Mouse (Mus musculus) MEL (cell line): ENCODE results near the gene Cux1. TPM values are rescaled to one million over a fixed set of nuclear protein-coding genes. Genes with fewer than 3 reads are reported as not detected.

Experiments
- DNase-seq: peaks from one replicate; pipeline ENCODE4 v3.0.0; 2011; ENCODE audit warnings: low read depth, low spot score
- H3K27ac ChIP-seq: 2 replicates; pipeline ENCODE4 v1.5.1; 2012; ENCODE audit warnings: low read depth, mild to moderate bottlenecking, control low read depth, low read length, moderate library complexity; ENCODE audit not compliant: control insufficient read depth
- H3K27me3 ChIP-seq, 2 experiments: fragments of 150-350 bp in 1 of 2; sonication (generic) in 1 of 2; 2 replicates each; pipeline ENCODE4 v1.6.1; 2012; ENCODE audit warnings: low read length in 2 of 2, mild to moderate bottlenecking in 2 of 2, improper control_type of control experiment in 1 of 2, moderate library complexity in 1 of 2; ENCODE audit not compliant: insufficient read depth in 2 of 2, control insufficient read depth in 1 of 2
- H3K36me3 ChIP-seq, 2 experiments: 2 replicates each; pipeline ENCODE4 v1.6.1; 2012 to 2014; ENCODE audit warnings: low read length in 2 of 2, improper control_type of control experiment in 1 of 2, inconsistent platforms in 1 of 2, mild to moderate bottlenecking in 1 of 2; ENCODE audit not compliant: insufficient read depth in 2 of 2, control insufficient read depth in 1 of 2
- H3K4me1 ChIP-seq, 2 experiments: fragments of 150-350 bp in 1 of 2; sonication (generic) in 1 of 2; 2 replicates each; pipeline ENCODE4 v1.6.1; 2012; ENCODE audit warnings: low read length in 2 of 2, improper control_type of control experiment in 1 of 2, mild to moderate bottlenecking in 1 of 2; ENCODE audit not compliant: insufficient read depth in 2 of 2, control insufficient read depth in 1 of 2
- H3K4me3 ChIP-seq, 2 experiments: fragments of 150-350 bp in 1 of 2; sonication (generic) in 1 of 2; 2 replicates each; pipeline ENCODE4 v1.5.1; 2012; ENCODE audit warnings: low read depth in 2 of 2, low read length in 2 of 2, mild to moderate bottlenecking in 2 of 2, moderate library complexity in 2 of 2, control low read depth in 1 of 2, improper control_type of control experiment in 1 of 2; ENCODE audit not compliant: control insufficient read depth in 1 of 2, insufficient read depth in 1 of 2
- H3K79me2 ChIP-seq: 2 replicates; pipeline ENCODE4 v1.6.1; 2012; ENCODE audit warnings: mild to moderate bottlenecking, low read length, moderate library complexity; ENCODE audit not compliant: control insufficient read depth, poor library complexity, insufficient read depth
- H3K9ac ChIP-seq: 2 replicates; pipeline ENCODE4 v1.6.1; 2012; ENCODE audit warnings: low read depth, mild to moderate bottlenecking, control low read depth, low read length, moderate library complexity; ENCODE audit not compliant: control insufficient read depth, poor library complexity, severe bottlenecking
- H3K9me3 ChIP-seq: fragments of 150-350 bp; sonication (generic); replicated peaks from 2 replicates; pipeline ENCODE4 v1.6.1; 2012; ENCODE audit warnings: mild to moderate bottlenecking, low read length, improper control_type of control experiment, moderate library complexity; ENCODE audit not compliant: insufficient read depth
- BHLHE40 ChIP-seq: IDR thresholded peaks from 2 replicates; pipeline ENCODE4 v1.6.1; 2012; ENCODE audit warnings: low read depth, mild to moderate bottlenecking, inconsistent platforms, low read length, improper control_type of control experiment, borderline replicate concordance
- CHD1 ChIP-seq: IDR thresholded peaks from 2 replicates; pipeline ENCODE4 v1.6.1; 2012; ENCODE audit warnings: low read depth, mild to moderate bottlenecking, inconsistent platforms, low read length, improper control_type of control experiment
- CHD2 ChIP-seq: IDR thresholded peaks from 2 replicates; pipeline ENCODE4 v1.6.1; 2011; ENCODE audit warnings: low read length, improper control_type of control experiment
- EP300 ChIP-seq, 2 experiments: IDR thresholded peaks; 2 replicates each; pipeline ENCODE4 v1.6.1; 2011; ENCODE audit warnings: improper control_type of control experiment in 2 of 2, low read length in 2 of 2, low read depth in 1 of 2, mild to moderate bottlenecking in 1 of 2
- ETS1 ChIP-seq: IDR thresholded peaks from 2 replicates; pipeline ENCODE4 v1.6.1; 2012; ENCODE audit warnings: low read depth, mild to moderate bottlenecking, inconsistent platforms, low read length, improper control_type of control experiment, moderate library complexity
- GATA1 ChIP-seq: IDR thresholded peaks from 2 replicates; pipeline ENCODE4 v1.6.1; 2011; ENCODE audit warnings: low read depth, low read length, improper control_type of control experiment
- HCFC1 ChIP-seq: IDR thresholded peaks from 2 replicates; pipeline ENCODE4 v1.6.1; 2012; ENCODE audit warnings: low read depth, mild to moderate bottlenecking, inconsistent platforms, low read length, improper control_type of control experiment, moderate library complexity
- JUND ChIP-seq: IDR thresholded peaks from 2 replicates; pipeline ENCODE4 v1.6.1; 2011; ENCODE audit warnings: low read depth, mild to moderate bottlenecking, improper control_type of control experiment, low read length
- MAFK ChIP-seq: IDR thresholded peaks from 2 replicates; pipeline ENCODE4 v1.6.1; 2011; ENCODE audit warnings: low read depth, mild to moderate bottlenecking, low read length, improper control_type of control experiment, borderline replicate concordance
- MAX ChIP-seq: IDR thresholded peaks from 2 replicates; pipeline ENCODE4 v1.6.1; 2011; ENCODE audit warnings: low read length, improper control_type of control experiment
- MAZ ChIP-seq: IDR thresholded peaks from 2 replicates; pipeline ENCODE4 v1.6.1; 2012; ENCODE audit warnings: low read depth, mild to moderate bottlenecking, inconsistent platforms, low read length, improper control_type of control experiment
- MXI1 ChIP-seq: IDR thresholded peaks from 2 replicates; pipeline ENCODE4 v1.6.1; 2011; ENCODE audit warnings: mild to moderate bottlenecking, low read depth, low read length, improper control_type of control experiment
- MYB ChIP-seq: IDR thresholded peaks from 2 replicates; pipeline ENCODE4 v1.6.1; 2011; ENCODE audit warnings: mild to moderate bottlenecking, low read depth, low read length, improper control_type of control experiment
- NELFE ChIP-seq: IDR thresholded peaks from 2 replicates; pipeline ENCODE4 v1.6.1; 2011; ENCODE audit warnings: low read depth, low read length, improper control_type of control experiment
- POLR2AphosphoS2 ChIP-seq: IDR thresholded peaks from 2 replicates; pipeline ENCODE4 v1.6.1; 2011; ENCODE audit warnings: low read length, improper control_type of control experiment
- POLR2AphosphoS5 ChIP-seq: IDR thresholded peaks from 2 replicates; pipeline ENCODE4 v1.6.1; 2012; ENCODE audit warnings: low read depth, borderline replicate concordance, mild to moderate bottlenecking, inconsistent platforms, low read length, moderate library complexity, mixed read lengths
- RCOR1 ChIP-seq: IDR thresholded peaks from 2 replicates; pipeline ENCODE4 v1.6.1; 2012; ENCODE audit warnings: low read depth, mild to moderate bottlenecking, inconsistent platforms, low read length, improper control_type of control experiment
- SIN3A ChIP-seq: IDR thresholded peaks from 2 replicates; pipeline ENCODE4 v1.6.1; 2012; ENCODE audit warnings: low read length, improper control_type of control experiment, inconsistent platforms
- TAL1 ChIP-seq: IDR thresholded peaks from 2 replicates; pipeline ENCODE4 v1.6.1; 2012; ENCODE audit warnings: mild to moderate bottlenecking, inconsistent platforms, low read length, moderate library complexity, mixed read lengths
- USF2 ChIP-seq, 2 experiments: IDR thresholded peaks; 2 replicates each; pipeline ENCODE4 v1.6.1; 2011 to 2012; ENCODE audit warnings: improper control_type of control experiment in 2 of 2, low read length in 2 of 2, borderline replicate concordance in 1 of 2, inconsistent platforms in 1 of 2, low read depth in 1 of 2, mild to moderate bottlenecking in 1 of 2; ENCODE audit not compliant: insufficient read depth in 1 of 2
- ZC3H11A ChIP-seq: IDR thresholded peaks from 2 replicates; pipeline ENCODE4 v1.6.1; 2012; ENCODE audit warnings: low read depth, mild to moderate bottlenecking, inconsistent platforms, low read length, improper control_type of control experiment
- ZKSCAN1 ChIP-seq: IDR thresholded peaks from 2 replicates; pipeline ENCODE4 v1.6.1; 2012; ENCODE audit warnings: low read depth, mild to moderate bottlenecking, inconsistent platforms, low read length, improper control_type of control experiment, moderate library complexity
- ZMIZ1 ChIP-seq: IDR thresholded peaks from 2 replicates; pipeline ENCODE4 v1.6.1; 2012; ENCODE audit warnings: low read depth, mild to moderate bottlenecking, inconsistent platforms, low read length, improper control_type of control experiment, moderate library complexity
- ZNF384 ChIP-seq: IDR thresholded peaks from 2 replicates; pipeline ENCODE4 v1.6.1; 2012; ENCODE audit warnings: low read depth, mild to moderate bottlenecking, inconsistent platforms, low read length, improper control_type of control experiment
- polyA plus RNA-seq, 2 experiments: library from polyadenylated mRNA; stranded (reverse) in 1 of 2; unstranded in 1 of 2; fragments of >175 nt in 1 of 2; fragments of >200 nt in 1 of 2; gene quantifications; 2 replicates each; pipeline versions ENCODE4 v1.2.1 to v1.2.4; 2012; ENCODE audit warnings: low replicate concordance in 2 of 2, low read depth in 1 of 2; ENCODE audit not compliant: insufficient read length in 2 of 2, insufficient read depth in 1 of 2, missing spikeins in 1 of 2
- total RNA-seq: library from RNA; depleted of rRNA; stranded (reverse); fragments of 300-350 nt; gene quantifications from 2 replicates; pipeline ENCODE4 v1.2.3, GENCODE M21; 2012

Cux1 gene
- total and polyA plus RNA-seq, 3 experiments: 71.1 to 104 TPM; not detected in 1

- TF ChIP-seq ETS1 (0 out of 2 replicates have a peak, but pooled peaks have one; percentile 16), MAFK (no peak), RCOR1 (peak; percentile 41; the same call in 1 of the 2 replicates), MXI1 (peak; percentile 36; the same call in 1 of the 2 replicates), ZNF384 (peak; percentile 97), USF2 (IDR thresholded peaks at IDR 0.05; ENCODE audit: borderline replicate concordance in 1 of 2, insufficient read depth in 1 of 2, low read depth in 1 of 2, low read length in 2 of 2) (no peak), GATA1 (peak; percentile 26; the same call in 1 of the 2 replicates), BHLHE40 (peak; percentile 16; the same call in 1 of the 2 replicates), SIN3A (peak; percentile 62)
- Histone ChIP-seq H3K9ac (peak overlapping the region; percentile 33), H3K4me3 (peak overlapping the region in 1 of 2 experiments; percentile 99; a peak in 1 of 4 replicates), H3K9me3 (no peaks in the 10 kb centered on the region), H3K79me2 (peaks cover 94% of the 10 kb centered on the region), H3K27ac (no peak overlapping the region), H3K27me3 (no peaks in the 10 kb centered on the region), H3K4me1 (peaks cover 24 to 27% of the 10 kb centered on the region in 2 experiments), H3K36me3 (peaks cover 13 to 50% of the 10 kb centered on the region in 2 experiments)
- peak; percentile 59 for DNase-seq
Observed at GRCm38 (mm10) chr5:136563104-136563503, 4.2 kb downstream of the Cux1 start.

- Histone ChIP-seq H3K27me3 (no peaks in the 10 kb centered on the region), H3K9ac (no peak overlapping the region), H3K4me3 (no peak overlapping the region; a peak in 1 of 4 replicates), H3K27ac (no peak overlapping the region), H3K36me3 (peaks cover 15 to 50% of the 10 kb centered on the region in 2 experiments), H3K79me2 (peaks cover 95% of the 10 kb centered on the region), H3K9me3 (no peaks in the 10 kb centered on the region), H3K4me1 (peaks cover 27% of the 10 kb centered on the region in 2 experiments)
- DNase-seq: no peak
- no peak for TF ChIP-seq JUND
- no peak for TF ChIP-seq GATA1
- no peak for TF ChIP-seq USF2 (IDR thresholded peaks at IDR 0.05; ENCODE audit: borderline replicate concordance in 1 of 2, insufficient read depth in 1 of 2, low read depth in 1 of 2, low read length in 2 of 2)
- TF ChIP-seq HCFC1: no peak
- no peak for TF ChIP-seq POLR2AphosphoS5
- TF ChIP-seq MAZ: no peak
- TF ChIP-seq MYB: no peak
- no peak for TF ChIP-seq ZKSCAN1
- no peak for TF ChIP-seq BHLHE40
- no peak for TF ChIP-seq MAX
- no peak for TF ChIP-seq NELFE
- TF ChIP-seq ZNF384: no peak
- no peak for TF ChIP-seq CHD2
- TF ChIP-seq CHD1: no peak
- no peak for TF ChIP-seq POLR2AphosphoS2
- TF ChIP-seq EP300 (IDR thresholded peaks at IDR 0.05; ENCODE audit: low read depth in 1 of 2, low read length in 2 of 2): no peak
- no peak for TF ChIP-seq ZC3H11A
- no peak for TF ChIP-seq SIN3A
- TF ChIP-seq ZMIZ1: no peak
- TF ChIP-seq TAL1: no peak
Observed at GRCm38 (mm10) chr5:136562212-136562611, 5.1 kb downstream of the Cux1 start.
